Mouse (Mus musculus) skeletal muscle tissue, postnatal 0 days (tissue): ENCODE results near the gene Hspa4l. TPM values are rescaled to one million over a fixed set of nuclear protein-coding genes. Genes with fewer than 3 reads are reported as not detected.

Experiments
- polyA plus RNA-seq: library from polyadenylated mRNA; unstranded; fragments of >200 nt; fragmentation: Nextera tagmentation; extraction: Ambion mirVana; gene quantifications from 2 replicates; pipeline ENCODE4 v1.2.1, GENCODE M21; 2015

The Hspa4l gene
- polyA plus RNA-seq = 5.7 and 6.5 TPM in 2 replicates

GRCm38 (mm10) chr3:40744024-40744835 lies at the start of gene Hspa4l:
TSS of gene Hspa4l (plus strand) at chr3:40744495.

GRCm38 (mm10) chr3:40708655-40709054 lies 35.6 kb upstream of the Hspa4l start, which contains the start of gene Slc25a31:
TSS of gene Slc25a31 (plus strand) at chr3:40708855.

GRCm38 (mm10) chr3:40799530-40800372 lies 55.5 kb downstream of the Hspa4l start, which contains the start of gene Plk4:
TSS of gene Plk4 (plus strand) at chr3:40800019.

Other genes with a start within 250 kb of the Hspa4l start
- gene Intu, start 213.2 kb upstream of the Hspa4l start, polyA plus RNA-seq = 1.0 and 1.3 TPM in 2 replicates
- 0.10 TPM in 1 of 2 replicates, not detected in the other for gene Slc25a31, start 35.6 kb upstream of the Hspa4l start, polyA plus RNA-seq
- 9.0 and 11.2 TPM in 2 replicates for gene Plk4, start 55.5 kb downstream of the Hspa4l start, polyA plus RNA-seq
- 5.5 and 6.9 TPM in 2 replicates for gene Mfsd8, start 102.4 kb downstream of the Hspa4l start, polyA plus RNA-seq
- gene Abhd18, start 102.5 kb downstream of the Hspa4l start, polyA plus RNA-seq = 22.9 and 30.1 TPM in 2 replicates
- gene 1700034I23Rik, start 158.0 kb downstream of the Hspa4l start, polyA plus RNA-seq = 0.07 and 0.19 TPM in 2 replicates
- 27.8 and 30.7 TPM in 2 replicates for gene Larp1b, start 205.3 kb downstream of the Hspa4l start, polyA plus RNA-seq